Mouse (Mus musculus) ES-Bruce4 (cell line): ENCODE results near the gene Stat5b.

Experiments
- CTCF ChIP-seq: IDR thresholded peaks from one replicate; pipeline ENCODE4 v1.8.1; 2011; ENCODE audit warnings: low read depth, low read length
- POLR2A ChIP-seq: IDR thresholded peaks from one replicate; pipeline ENCODE4 v1.8.1; 2011; ENCODE audit warnings: low read length; ENCODE audit not compliant: insufficient read depth

- TF ChIP-seq CTCF (peak; percentile 66), POLR2A (no peak)
Observed at GRCm38 (mm10) chr11:100745085-100745484, 105.4 kb downstream of the Stat5b start.
